Mouse (Mus musculus): Measurements from ENCODE around the gene Arid4a.
A peak's percentile ranks its signal among the peaks of the same experiment; 100 is the strongest.

The Arid4a gene

GRCm38 (mm10) chr12:71139258-71139828 is 123.6 kb downstream of the Arid4a start:
- peak; percentile 20 for DNase-seq (ENCODE audit: low read depth, low spot score)

GRCm38 (mm10) chr12:71141189-71141588 is 125.4 kb downstream of the Arid4a start:
- DNase-seq (ENCODE audit: low read depth, low spot score), result no peak

GRCm38 (mm10) chr12:71147641-71148040 is 131.9 kb downstream of the Arid4a start:
- peak; percentile 61 for DNase-seq (ENCODE audit: low read depth, low spot score)
